Mouse (Mus musculus) CD4-positive helper T cell, adult 2 months (primary cell): ENCODE data around the gene Cpt1b.

Experiments
- DNase-seq: peaks from one replicate; pipeline ENCODE4 v3.0.0-alpha.2; 2012; ENCODE audit warnings: low read depth, missing footprints, low spot score

Gene Cpt1b

GRCm38 (mm10) chr15:89379429-89379828 lies 46.2 kb downstream of the Cpt1b start:
- no peak for DNase-seq

DNA sequence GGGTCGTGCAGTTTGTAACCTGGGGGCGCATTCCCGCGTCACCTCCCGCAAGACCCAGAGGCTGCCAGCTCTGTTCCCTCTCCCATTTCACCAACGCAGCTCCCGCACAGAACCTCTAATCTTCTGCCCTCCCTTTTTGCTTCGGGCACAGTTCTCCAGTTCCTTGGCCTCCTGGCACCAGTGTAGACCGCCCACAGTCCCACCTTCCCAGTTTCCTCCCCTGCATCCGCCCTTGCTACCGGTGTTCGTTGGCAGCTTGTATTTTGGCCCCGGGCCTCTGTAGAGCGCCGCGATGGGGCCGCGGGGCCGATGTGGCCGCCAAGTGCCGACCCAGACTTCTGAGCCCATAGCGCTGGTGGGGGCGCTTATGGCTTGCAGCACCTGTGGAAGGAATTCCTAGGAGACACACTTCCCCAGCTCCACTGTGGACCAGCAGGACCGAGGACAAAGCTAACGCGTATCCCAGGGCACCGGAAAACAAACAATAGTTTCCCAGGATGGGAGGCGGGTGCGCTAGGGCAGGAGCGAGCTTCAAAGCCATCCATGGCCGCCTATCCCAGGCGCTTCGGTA lies 46.7 kb downstream of the Cpt1b start, which contains the start of gene Odf3b:
Gene Odf3b, minus strand, starts transcription at position 452 of the 571 bp plus-strand sequence.
- DNase-seq: no peak

DNA sequence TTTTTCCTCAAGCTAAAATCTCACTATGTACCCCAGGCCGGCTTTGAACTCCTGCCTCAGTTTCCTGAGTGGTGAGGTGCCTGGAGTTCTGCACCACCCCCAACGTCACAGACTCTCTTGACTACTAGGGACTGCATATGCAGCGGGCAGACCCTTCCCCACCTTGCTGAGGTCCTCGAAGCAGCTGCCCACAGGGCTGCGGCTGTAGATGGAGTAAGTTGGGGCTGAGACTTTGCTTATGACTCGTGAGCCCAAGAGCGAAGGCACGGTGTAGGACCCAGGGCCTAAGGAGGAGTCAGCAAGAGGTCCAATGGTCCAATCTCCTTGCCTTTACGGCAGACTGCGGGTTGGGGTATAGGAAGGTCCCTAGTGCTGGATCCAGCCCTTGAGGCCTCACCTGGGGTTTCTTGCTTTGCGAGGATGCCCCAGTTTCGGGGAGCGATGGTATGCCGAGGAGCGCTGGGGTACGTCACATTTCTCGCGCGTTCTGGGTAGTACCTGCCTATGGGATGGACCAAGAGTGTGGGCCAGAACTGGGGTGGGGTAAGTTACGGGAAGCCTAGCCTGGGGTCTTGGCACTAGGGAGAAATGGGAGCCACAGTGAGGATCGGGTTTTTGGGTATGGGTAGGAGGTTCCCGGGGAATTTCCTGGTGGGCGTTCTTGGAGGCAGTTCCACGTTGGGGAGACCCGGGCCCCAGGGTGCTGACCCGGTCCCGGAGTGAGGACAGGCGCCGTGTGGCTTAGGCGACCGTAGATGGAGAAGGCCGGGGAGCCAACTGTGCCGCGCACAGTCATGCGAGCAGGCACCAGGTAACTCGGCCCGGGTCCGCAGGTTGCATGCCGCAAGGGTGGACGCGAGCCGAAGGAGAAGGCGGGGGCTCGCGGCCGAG lies 47.5 kb downstream of the Cpt1b start:
- no peak for DNase-seq

DNA sequence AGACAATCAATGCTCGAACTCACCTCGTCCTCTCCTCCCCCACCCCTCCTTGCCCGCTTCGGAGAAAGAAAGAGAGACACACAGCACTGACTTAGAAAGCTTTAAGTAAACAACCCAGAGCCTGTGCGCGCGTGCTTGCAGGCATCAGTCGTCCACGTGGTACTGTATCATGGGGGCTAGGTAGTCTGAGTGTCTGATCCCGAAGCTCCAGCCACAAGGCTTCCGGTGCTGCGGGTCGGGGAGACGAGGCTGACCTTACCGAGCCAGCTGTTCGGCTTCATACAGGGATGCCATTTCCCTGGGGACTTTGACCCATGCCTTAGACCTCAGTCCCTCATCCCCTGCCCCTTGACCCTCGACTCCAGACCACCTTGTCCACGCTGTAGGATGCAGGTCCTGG lies 48.3 kb downstream of the Cpt1b start:
- no peak for DNase-seq

DNA sequence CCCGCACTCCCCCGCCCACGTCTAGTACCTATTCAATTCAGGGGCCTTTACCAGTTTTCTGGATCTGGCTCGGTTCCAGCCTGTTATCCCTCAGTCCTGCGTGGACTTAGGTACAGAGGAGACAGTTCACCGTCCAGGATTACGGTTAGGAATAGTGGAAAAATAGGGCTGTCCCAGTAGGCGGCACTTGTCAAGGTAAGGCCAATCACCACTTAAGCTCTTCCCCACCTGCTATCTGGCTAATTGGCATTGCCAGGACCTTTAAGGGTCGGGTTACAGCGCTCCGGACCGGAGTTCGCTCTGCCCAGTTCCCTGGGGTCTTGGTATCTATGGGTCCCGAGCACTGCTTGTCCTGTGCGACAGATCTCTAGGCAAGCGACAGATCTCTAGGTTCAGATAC lies 48.7 kb downstream of the Cpt1b start, which contains the start of gene Tymp:
Gene Tymp, minus strand, starts transcription at position 83 of the 400 bp plus-strand sequence.
- DNase-seq: no peak

DNA sequence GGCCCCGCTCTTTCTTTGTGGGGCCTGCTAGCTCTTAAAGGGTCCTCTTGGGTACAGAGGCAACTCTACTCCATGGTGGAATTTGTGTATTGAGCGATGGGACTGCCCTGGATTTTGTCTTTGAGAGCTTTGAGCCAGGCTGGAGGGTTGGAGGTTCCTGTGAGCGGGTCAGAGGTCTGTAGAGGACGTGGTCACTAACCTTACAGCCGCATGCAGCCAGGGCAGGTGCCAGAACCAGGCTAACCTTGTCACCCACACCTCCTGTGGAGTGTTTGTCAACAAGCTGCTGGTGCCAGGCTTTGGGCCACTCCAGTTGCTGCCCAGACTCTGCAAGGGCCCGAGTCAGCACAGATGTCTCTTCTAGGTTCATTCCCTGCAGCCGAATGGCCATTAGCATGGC lies 49.6 kb downstream of the Cpt1b start:
- DNase-seq: no peak

DNA sequence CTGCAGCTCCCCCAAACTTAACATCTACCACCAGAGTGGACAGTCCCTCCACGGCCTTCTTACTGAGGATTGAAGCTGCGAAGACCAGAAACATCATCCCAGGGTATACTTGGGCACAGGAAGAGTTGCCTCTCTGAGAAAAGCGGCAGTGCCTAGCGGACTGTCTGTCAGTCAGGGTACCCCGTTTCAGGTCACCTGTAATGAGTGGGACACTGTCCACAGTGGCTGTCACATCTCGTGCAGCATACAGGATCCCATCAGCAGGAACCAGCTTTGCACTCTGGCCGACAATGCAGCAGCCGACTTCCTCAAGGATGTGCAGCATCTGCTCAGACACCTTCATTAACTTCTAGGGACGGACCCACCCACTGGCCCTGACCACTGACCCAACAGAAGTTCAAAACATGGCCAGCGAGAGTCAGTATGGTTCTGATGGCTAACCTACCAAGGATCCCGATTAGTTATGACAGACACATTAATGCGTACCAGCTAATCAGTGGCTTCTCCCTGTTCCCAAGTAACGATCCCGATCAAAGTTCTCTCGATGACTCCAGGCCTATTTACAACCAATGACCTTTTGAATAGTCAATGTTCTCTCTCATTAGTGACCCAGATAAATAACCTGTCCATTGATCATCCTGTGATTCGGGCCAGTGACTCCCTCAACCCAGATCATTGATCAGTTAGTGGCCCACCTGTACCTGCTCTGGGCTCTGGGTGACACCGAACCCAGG lies 50.7 kb downstream of the Cpt1b start:
- DNase-seq: no peak

GRCm38 (mm10) chr15:89374340-89374739 lies 51.3 kb downstream of the Cpt1b start:
- DNase-seq: no peak

GRCm38 (mm10) chr15:89373762-89374248 lies 51.9 kb downstream of the Cpt1b start, which contains the start of gene Sco2:
Sco2 (minus strand) TSS chr15:89373846.
- DNase-seq: peak; percentile 88

GRCm38 (mm10) chr15:89373027-89373761 lies 52.5 kb downstream of the Cpt1b start:
- DNase-seq: peak; percentile 91

DNA sequence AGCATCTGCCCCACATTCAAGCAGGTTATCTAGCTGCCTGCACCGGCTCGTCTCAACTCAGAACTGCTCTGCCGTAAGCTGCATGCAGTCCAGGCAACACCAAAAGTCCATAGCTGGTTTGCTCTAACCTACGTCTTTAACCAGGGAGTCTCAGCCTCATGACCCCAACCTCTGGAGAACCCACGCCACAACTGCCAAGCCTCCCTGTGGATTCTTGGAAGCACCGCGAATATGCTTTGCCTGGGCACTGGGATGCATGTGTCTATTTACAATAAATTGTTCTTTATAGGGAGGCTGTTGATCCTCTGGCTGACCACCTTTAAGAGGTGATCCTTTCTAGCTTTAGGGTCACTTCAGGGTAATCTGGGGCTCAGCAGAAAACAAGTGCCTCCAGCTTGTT lies 53.1 kb downstream of the Cpt1b start:
- no peak for DNase-seq

DNA sequence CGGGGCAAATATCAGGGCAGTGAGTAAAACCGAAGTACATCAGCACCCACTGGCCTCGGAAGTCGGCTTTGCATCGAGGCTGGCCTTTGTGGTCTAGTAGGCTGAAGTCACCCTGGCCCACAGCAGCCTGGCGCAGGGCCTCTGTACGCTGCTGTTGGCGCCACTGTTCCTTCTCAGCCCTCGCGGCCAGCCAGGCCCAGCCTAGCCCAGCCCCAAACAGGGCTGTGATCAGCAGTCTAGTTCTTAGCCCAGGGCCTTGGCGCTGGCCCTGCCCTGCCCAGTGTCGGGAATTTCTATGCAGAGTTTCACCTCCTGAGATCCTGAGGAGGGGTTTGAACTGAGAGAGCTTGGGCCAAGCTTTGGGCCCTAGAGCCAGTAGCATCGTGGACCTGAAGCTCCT lies 53.6 kb downstream of the Cpt1b start:
- DNase-seq: no peak
